Mouse (Mus musculus): ENCODE data around the gene Aip.
"Not testable (repeated sequence)": the region's sequence is repeated elsewhere in the genome, so short reads cannot be mapped to it uniquely, and the experiment has no call there.

Aip gene

GRCm38 (mm10) chr19:4068717-4069410 lies 56.8 kb downstream of the Aip start:
- in situ Hi-C loops (cut with MboI, MseI): no loop called here

GRCm38 (mm10) chr19:4068242-4068641 lies 57.4 kb downstream of the Aip start:
- in situ Hi-C loops (cut with MboI, MseI): not testable (repeated sequence)

- in situ Hi-C loops (cut with MboI, MseI): no loop called here
Measured at GRCm38 (mm10) chr19:4066877-4067276, 58.8 kb downstream of the Aip start.

GRCm38 (mm10) chr19:4066280-4066679 lies 59.4 kb downstream of the Aip start:
- in situ Hi-C loops (cut with MboI, MseI): no loop called here

- in situ Hi-C loops (cut with MboI, MseI): not testable (repeated sequence)
Measured at GRCm38 (mm10) chr19:4064501-4064900, 61.2 kb downstream of the Aip start.
